Mouse (Mus musculus) liver, embryonic 16.5 days (tissue): Measurements from ENCODE around the gene Psmc3. TPM values are rescaled to one million over a fixed set of nuclear protein-coding genes. Genes with fewer than 3 reads are reported as not detected.

Experiments
- ATAC-seq: fragments of 200-750 bp; cut with Nextera tagmentation; 2 replicates; pipeline ENCODE4 v1.8.0; 2017; ENCODE audit warnings: low read depth, mild to moderate bottlenecking, moderate number of reproducible peaks, moderate library complexity
- H3K27ac ChIP-seq: fragments of 300-500 bp; sonication (generic); 2 replicates; pipeline ENCODE4 v1.5.1; 2014; ENCODE audit warnings: mild to moderate bottlenecking, low read length
- H3K27me3 ChIP-seq: fragments of 300-500 bp; sonication (generic); 2 replicates; pipeline ENCODE4 v1.6.1; 2014; ENCODE audit warnings: low read depth, low read length, mixed read lengths; ENCODE audit not compliant: control insufficient read depth, insufficient read depth
- H3K36me3 ChIP-seq: fragments of 300-500 bp; sonication (generic); 2 replicates; pipeline ENCODE4 v1.6.1; 2014; ENCODE audit warnings: mild to moderate bottlenecking; ENCODE audit not compliant: control insufficient read depth, insufficient read depth
- H3K4me1 ChIP-seq: fragments of 300-500 bp; sonication (generic); 2 replicates; pipeline ENCODE4 v1.6.1; 2014; ENCODE audit warnings: low read depth, low read length, mixed read lengths; ENCODE audit not compliant: control insufficient read depth
- H3K4me2 ChIP-seq: fragments of 300-500 bp; sonication (generic); 2 replicates; pipeline ENCODE4 v1.6.1; 2014; ENCODE audit warnings: low read depth, low read length, mixed read lengths
- H3K4me3 ChIP-seq: fragments of 300-500 bp; sonication (generic); 2 replicates; pipeline ENCODE4 v1.5.1; 2014; ENCODE audit warnings: low read depth, mild to moderate bottlenecking, low read length
- H3K9ac ChIP-seq: fragments of 300-500 bp; sonication (generic); 2 replicates; pipeline ENCODE4 v1.6.1; 2014; ENCODE audit warnings: low read depth, low read length
- H3K9me3 ChIP-seq: fragments of 300-500 bp; sonication (generic); replicated peaks from 2 replicates; pipeline ENCODE4 v1.6.1; 2016; ENCODE audit warnings: low read length; ENCODE audit not compliant: control insufficient read depth
- WGBS: fragments of 180-500 bp; shearing (Covaris S2); extraction: QIAGEN DNeasy Blood & Tissue Kit; methylation state at CpG from one replicate; pipeline ENCODE4 v1.1.7; 2014; ENCODE audit not compliant: insufficient replicate concordance; 5-methylcytosine and 5-hydroxymethylcytosine counted together
- polyA plus RNA-seq: library from polyadenylated mRNA; unstranded; fragments of >200 nt; fragmentation: Nextera tagmentation; extraction: Ambion mirVana; gene quantifications from 2 replicates; pipeline ENCODE4 v1.2.1, GENCODE M21; 2015

Gene Psmc3
- polyA plus RNA-seq, 1 experiment from 2014 or later: 130 TPM

DNA sequence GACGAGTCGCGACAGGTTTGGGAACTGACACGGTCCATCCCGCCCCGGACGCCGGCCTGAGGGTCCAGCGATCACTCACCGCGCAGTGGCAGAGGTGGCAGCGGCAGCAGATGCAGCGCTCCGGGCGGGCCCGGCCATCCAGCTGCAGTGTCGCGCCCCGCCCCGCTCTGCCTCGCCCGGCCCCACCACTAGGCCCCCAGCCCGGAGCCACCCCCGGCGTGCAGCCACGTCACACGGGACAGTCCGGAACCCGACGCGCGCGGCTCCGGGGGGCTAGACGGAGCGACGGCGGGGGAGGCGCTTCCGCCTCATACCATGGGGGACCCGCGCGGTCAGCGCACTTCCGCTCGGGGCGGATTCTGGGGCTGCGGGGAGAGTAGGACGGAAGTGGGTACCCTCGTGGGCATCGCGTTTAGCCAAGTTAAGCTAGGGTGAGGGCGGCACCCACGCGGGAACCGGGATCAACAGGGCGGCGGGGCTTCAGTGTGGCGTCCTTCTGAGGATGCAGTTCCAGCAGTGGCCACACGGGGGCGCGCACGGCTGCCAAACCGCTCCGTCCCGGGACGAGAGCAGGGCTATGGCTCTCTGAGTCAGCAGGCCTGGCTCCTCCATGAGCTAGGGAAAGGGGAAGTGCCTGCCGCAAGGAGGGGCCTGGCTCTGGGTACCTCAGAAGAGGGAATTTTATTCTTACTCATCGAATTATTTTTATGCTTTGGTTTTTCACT is 16.4 kb downstream of the Psmc3 start, which contains the start of gene Slc39a13:
TSS of gene Slc39a13 (minus strand) at position 342 of the 725 bp plus-strand sequence.
- H3K4me1 ChIP-seq: peaks cover 24% of the 10 kb centered on the region
- WGBS: under 1% methylated on average over 69 of the region's 69 CpGs
- peak within 1 kb of the TSS; percentile 80 for H3K4me3 ChIP-seq
- peak within 1 kb of the TSS; percentile 94 for H3K4me2 ChIP-seq
- ATAC-seq: peak; percentile 95
- no peaks in the 10 kb centered on the region for H3K27me3 ChIP-seq
- peak within 1 kb of the TSS; percentile 79 for H3K9ac ChIP-seq
- H3K9me3 ChIP-seq: no peaks in the 10 kb centered on the region
- H3K27ac ChIP-seq: peak within 1 kb of the TSS; percentile 80
- H3K36me3 ChIP-seq: no peaks in the 10 kb centered on the region

DNA sequence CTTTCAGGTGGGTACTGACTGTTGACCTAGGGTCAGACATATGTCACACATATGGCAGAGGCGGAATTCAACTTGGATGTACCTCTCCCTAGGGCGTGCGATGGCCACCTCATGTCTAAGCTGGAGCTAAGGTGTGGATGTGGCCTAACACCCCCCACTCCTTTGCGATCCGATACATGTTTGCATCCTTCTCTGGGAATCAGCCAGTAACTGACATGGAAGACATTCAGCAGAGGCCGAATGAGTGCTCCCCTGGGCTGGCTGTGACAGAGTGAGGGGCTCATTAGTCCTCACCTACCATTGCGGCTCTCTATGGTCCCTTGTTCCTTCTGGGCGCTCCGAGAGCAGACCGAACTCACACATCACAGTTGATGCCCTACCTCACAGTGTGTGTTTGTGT is 17.2 kb downstream of the Psmc3 start:
- H3K36me3 ChIP-seq: no peaks in the 10 kb centered on the region
- 0 out of 2 replicates have a peak overlapping the region, but pooled peaks have one; percentile 80 for H3K4me3 ChIP-seq
- no peak for ATAC-seq
- peak overlapping the region; percentile 80; the same call in 1 of the 2 replicates for H3K27ac ChIP-seq
- H3K4me2 ChIP-seq: peak overlapping the region; percentile 94
- no peaks in the 10 kb centered on the region for H3K27me3 ChIP-seq
- peak overlapping the region; percentile 79; the same call in 1 of the 2 replicates for H3K9ac ChIP-seq
- H3K4me1 ChIP-seq: peaks cover 24% of the 10 kb centered on the region
- 79% methylated on average over 10 of the region's 10 CpGs for WGBS
- no peaks in the 10 kb centered on the region for H3K9me3 ChIP-seq

DNA sequence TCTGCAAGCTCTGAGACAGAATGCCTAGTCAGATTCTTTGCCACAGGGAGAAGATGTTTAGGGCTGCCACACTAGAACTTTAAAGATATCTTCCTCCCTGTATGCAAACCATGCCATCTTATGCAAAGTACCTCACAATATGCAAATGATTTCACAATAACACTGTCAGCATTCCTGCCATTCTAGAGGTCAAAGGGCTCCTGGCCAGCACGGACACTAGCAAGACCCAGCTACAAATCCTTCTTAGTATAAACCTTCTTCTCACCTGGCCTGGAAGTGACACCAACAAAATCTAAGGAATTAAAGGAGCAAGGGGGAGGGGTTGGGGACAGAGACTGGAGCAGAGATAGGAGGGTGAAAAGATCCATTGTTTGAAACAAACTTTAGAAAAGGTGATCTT is 18.3 kb downstream of the Psmc3 start:
- no peaks in the 10 kb centered on the region for H3K9me3 ChIP-seq
- H3K36me3 ChIP-seq: no peaks in the 10 kb centered on the region
- H3K4me3 ChIP-seq: no peak overlapping the region
- no peak overlapping the region for H3K9ac ChIP-seq
- peaks cover 24% of the 10 kb centered on the region for H3K4me1 ChIP-seq
- 47% methylated on average over 1 of the region's 1 CpGs for WGBS
- no peaks in the 10 kb centered on the region for H3K27me3 ChIP-seq
- no peak overlapping the region for H3K27ac ChIP-seq
- no peak overlapping the region for H3K4me2 ChIP-seq
- ATAC-seq: no peak

DNA sequence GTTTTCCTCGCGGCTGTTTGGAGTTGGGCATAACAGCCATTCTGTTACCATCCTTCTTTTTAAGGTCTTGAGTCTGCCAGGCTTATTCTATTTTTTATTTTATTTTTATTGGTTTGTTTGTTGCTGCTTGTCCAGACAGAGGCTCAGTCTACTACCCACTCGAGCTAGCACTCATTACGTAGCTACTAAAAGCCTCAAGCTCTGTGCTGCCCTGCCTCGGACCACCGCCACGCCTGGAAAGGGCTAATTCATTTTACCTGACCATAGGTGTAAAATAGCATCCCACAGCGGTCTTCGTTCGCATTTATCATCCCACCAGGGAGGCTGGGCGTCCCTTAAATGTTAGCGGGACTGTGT is 24.1 kb downstream of the Psmc3 start:
- no peak overlapping the region for H3K27ac ChIP-seq

DNA sequence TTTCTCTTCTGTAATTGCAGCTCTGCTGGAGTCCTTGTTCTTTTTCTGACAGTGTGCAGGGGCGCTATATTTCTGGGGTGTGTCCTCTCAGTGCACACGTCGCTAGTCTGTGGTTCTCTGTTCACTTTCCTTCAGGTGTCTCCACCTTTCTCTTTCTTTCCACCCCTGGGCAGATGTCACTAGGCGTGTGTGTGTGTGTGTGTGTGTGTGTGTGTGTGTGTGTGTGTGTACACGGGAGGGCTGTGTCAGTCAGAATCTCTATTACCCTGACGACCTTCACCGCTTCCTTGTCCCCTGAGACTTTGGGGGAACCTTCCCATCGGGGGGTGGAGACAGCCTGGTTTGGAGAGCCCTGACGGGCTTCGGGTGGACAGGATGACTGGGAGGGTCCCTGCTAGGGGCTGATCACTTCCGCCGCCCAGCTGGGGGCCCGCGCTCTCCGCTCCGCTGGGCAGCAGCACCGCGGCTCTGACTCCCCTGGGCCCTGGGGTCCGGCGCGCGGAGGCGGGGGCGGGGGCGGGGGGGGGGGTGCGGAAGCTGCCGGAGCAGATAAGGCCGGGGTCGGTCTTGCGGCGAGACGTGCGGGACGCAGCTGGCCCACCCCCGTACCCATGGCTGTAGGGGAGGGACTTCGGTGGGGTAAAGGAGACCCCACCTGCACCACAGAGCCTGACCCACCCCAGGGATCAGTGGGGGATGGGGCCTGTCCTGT is 24.7 kb downstream of the Psmc3 start:
- Histone ChIP-seq H3K4me2 (peak overlapping the region; percentile 81), H3K27me3 (no peaks in the 10 kb centered on the region), H3K9me3 (no peaks in the 10 kb centered on the region), H3K4me1 (peaks cover 11% of the 10 kb centered on the region), H3K9ac (peak overlapping the region; percentile 56), H3K4me3 (peak overlapping the region; percentile 56), H3K36me3 (no peaks in the 10 kb centered on the region), H3K27ac (peak overlapping the region; percentile 14; the same call in 1 of the 2 replicates)
- WGBS: under 1% methylated on average over 36 of the region's 36 CpGs
- ATAC-seq: peak; percentile 17; the same call in 1 of the 2 replicates

More for the DNA sequence above, 24.1 kb downstream of the Psmc3 start:
- Histone ChIP-seq H3K9ac (no peak overlapping the region), H3K9me3 (no peaks in the 10 kb centered on the region), H3K4me1 (peaks cover 9% of the 10 kb centered on the region), H3K4me3 (no peak overlapping the region), H3K36me3 (no peaks in the 10 kb centered on the region), H3K27me3 (no peaks in the 10 kb centered on the region), H3K4me2 (peak overlapping the region; percentile 81)
- no peak for ATAC-seq
- 25% methylated on average over 12 of the region's 12 CpGs for WGBS

DNA sequence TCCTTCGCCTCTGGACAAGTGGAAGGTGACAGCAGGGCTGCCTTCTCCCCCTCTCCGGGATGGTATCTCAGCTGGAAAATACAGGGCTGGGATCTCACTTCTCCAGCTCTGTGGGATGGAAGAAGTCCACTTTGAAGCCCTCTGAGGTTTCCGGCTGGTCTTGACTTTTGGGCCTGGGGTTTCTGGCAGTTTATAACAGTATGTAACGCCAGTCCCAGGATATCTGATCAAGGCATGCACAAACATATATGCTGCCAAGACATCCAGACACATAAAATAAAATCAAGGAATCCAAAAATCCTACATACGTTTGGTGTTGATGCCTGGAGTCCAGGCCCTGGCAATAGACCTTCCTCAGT is 25.2 kb downstream of the Psmc3 start:
- Histone ChIP-seq H3K4me2 (peak overlapping the region; percentile 81), H3K4me3 (peak overlapping the region; percentile 56), H3K9ac (peak overlapping the region; percentile 56), H3K9me3 (no peaks in the 10 kb centered on the region), H3K27me3 (no peaks in the 10 kb centered on the region), H3K36me3 (no peaks in the 10 kb centered on the region), H3K4me1 (peaks cover 11% of the 10 kb centered on the region), H3K27ac (no peak overlapping the region; the same call in 1 of the 2 replicates)
- ATAC-seq: no peak
- 22% methylated on average over 5 of the region's 5 CpGs for WGBS

DNA sequence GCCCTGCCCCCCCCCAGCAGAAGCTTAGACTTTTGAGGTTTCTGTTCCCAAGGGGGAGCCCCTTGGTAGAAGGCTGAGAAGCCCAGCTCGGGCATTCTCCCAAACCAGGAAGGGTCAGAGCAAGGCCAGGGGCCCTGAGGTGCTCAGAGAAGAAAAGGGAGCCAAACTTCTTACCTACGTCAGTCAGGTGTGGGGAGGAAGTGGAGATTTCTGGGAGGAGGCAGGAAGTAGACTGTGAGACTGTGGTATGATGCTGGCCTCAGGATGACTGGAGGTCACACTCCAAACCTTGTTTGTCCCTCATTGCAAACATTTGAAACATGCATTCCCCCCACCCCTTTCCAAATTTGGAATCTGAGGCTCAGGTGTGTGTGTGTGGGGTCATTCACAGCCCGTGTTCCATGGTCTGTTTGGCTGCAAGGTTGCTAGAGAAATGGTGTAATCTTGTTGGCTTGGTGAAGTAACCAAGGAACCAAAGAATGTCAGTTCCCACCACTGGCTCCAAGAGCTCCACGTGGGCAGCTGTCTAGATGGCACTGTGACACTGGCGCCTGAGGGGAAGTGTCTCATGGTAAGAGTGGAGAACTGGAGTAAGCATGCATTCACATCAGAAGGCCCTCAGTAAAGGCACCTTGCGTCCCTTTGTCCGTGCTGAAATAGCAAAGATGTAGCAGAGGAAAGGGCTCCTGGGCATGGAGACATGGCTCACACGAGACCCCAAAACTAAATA is 27.1 kb downstream of the Psmc3 start:
- Histone ChIP-seq H3K4me3 (no peak overlapping the region), H3K9me3 (no peaks in the 10 kb centered on the region), H3K4me1 (peaks cover 11% of the 10 kb centered on the region), H3K27ac (peak overlapping the region; percentile 12; the same call in 1 of the 2 replicates), H3K9ac (no peak overlapping the region), H3K27me3 (no peaks in the 10 kb centered on the region), H3K4me2 (no peak overlapping the region), H3K36me3 (no peaks in the 10 kb centered on the region)
- WGBS: 51% methylated on average over 8 of the region's 8 CpGs
- ATAC-seq: no peak

DNA sequence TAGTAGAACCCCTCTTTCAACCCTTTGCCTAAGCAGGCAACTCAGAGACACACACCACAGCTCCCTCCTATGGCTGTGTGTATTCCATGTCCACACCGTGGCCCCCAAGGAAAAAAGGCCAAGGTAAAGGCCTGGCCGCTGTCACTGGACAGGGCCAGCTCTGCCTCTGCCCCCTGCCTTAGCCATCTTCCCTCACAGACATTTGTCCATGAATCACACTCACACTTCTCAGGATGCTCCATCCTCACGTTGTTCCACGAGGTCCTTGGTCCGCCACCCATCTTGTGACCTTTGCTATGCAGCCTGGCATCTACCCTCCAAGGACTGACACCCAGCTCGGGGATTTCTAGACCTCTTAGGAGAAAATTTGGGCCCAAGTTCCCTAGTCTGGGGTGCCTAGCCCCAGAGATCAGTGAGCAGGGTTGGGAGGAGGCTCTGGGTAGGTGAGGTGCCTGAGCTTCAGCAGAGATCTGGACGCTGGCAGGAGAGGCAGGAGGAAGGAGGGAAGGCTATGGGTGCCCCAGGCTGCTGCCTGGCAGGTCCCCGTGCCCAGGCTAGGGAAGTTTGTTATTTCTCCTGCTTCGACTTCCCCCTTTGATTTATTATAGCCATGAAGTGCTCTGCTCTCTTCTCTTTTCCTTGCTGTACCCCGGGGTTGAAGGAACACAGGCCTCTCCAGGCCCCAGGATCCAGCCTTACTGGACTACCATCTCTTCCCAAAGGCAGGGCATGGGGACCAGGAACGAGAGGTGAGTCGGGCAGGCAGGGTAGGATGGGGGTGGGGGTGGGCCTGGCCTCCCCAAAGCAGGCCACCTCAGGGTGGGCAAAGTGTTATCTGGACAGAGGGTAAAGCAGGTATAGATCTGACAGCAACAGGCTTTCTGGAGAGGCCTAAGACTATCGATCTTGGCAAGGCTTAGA is 28.2 kb downstream of the Psmc3 start, which contains the start of gene Spi1:
TSS of gene Spi1 (plus strand) at position 616 of the 921 bp plus-strand sequence.
- Histone ChIP-seq H3K4me1 (peaks cover 11% of the 10 kb centered on the region), H3K4me3 (peak within 1 kb of the TSS; percentile 15), H3K27ac (peak within 1 kb of the TSS; percentile 84), H3K9ac (peak within 1 kb of the TSS; percentile 22; the same call in 1 of the 2 replicates), H3K4me2 (peak within 1 kb of the TSS; percentile 19), H3K27me3 (no peaks in the 10 kb centered on the region), H3K9me3 (no peaks in the 10 kb centered on the region), H3K36me3 (no peaks in the 10 kb centered on the region)
- ATAC-seq: 0 out of 2 replicates have a peak, but pooled peaks have one; percentile 1
- 45% methylated on average over 13 of the region's 13 CpGs for WGBS
